Mouse (Mus musculus) megakaryocyte, embryonic 14.5 days (primary cell): ENCODE data around the gene Oaz3.

ENCODE experiments used
- FLI1 ChIP-seq: IDR thresholded peaks from 2 replicates; pipeline ENCODE4 v1.6.1; 2012; ENCODE audit warnings: low read length, inconsistent platforms, mixed read lengths
- GATA1 ChIP-seq: IDR thresholded peaks from 3 replicates; pipeline ENCODE4 v1.6.1; 2012; ENCODE audit warnings: mixed read lengths, low read length, inconsistent platforms, borderline replicate concordance

GRCm38 (mm10) chr3:94487581-94487980, 43.9 kb upstream of the Oaz3 start:
- TF ChIP-seq FLI1 (no peak), GATA1 (no peak)
